13 mouse cellular contexts compared by ENCODE assay signal in genomic region chr10:54403223-54403926, GRCm38 (mm10).
A peak's percentile ranks its signal among the peaks of the same experiment; 100 is the strongest.
DNase-seq lines count a peak whose midpoint lies in the region; ATAC-seq lines count a peak whose summit lies in the region.
"Had no signal": no experiment of that assay in that cellular context is flagged by ENCODE, and none has a peak within 500 bp of the region (broad histone marks: within the 10 kb centered on the region; RNA-seq: fewer than 3 reads in every experiment).

No protein-coding gene starts in this region.

- no peak overlapping the region for H3K4me3 ChIP-seq in embryonic facial prominence, embryonic 11.5 days (ENCODE audit: low read depth, low read length)
- H3K4me3 ChIP-seq in embryonic facial prominence, embryonic 10.5 days = no peak overlapping the region
- no peak overlapping the region for H3K4me3 ChIP-seq in lung, embryonic 15.5 days
- H3K4me3 ChIP-seq: forebrain, embryonic 10.5 days; midbrain, embryonic 13.5 days had no signal

- no peaks in the 10 kb centered on the region for H3K27me3 ChIP-seq in embryonic facial prominence, embryonic 11.5 days (ENCODE audit: control insufficient read depth, insufficient read depth, low read length)
- no peaks in the 10 kb centered on the region for H3K27me3 ChIP-seq in embryonic facial prominence, embryonic 10.5 days (replicated peaks; ENCODE audit: low read depth, poor library complexity, severe bottlenecking)
- H3K27me3 ChIP-seq in lung, embryonic 15.5 days = no peaks in the 10 kb centered on the region
- H3K27me3 ChIP-seq: midbrain, embryonic 13.5 days had no signal

- no peaks in the 10 kb centered on the region for H3K36me3 ChIP-seq in embryonic facial prominence, embryonic 11.5 days (replicated peaks; ENCODE audit: control insufficient read depth, insufficient read depth, low read depth, low read length)
- no peaks in the 10 kb centered on the region for H3K36me3 ChIP-seq in embryonic facial prominence, embryonic 10.5 days (replicated peaks)
- H3K36me3 ChIP-seq in lung, embryonic 15.5 days = no peaks in the 10 kb centered on the region
- H3K36me3 ChIP-seq: forebrain, embryonic 10.5 days; midbrain, embryonic 13.5 days had no signal

- H3K4me1 ChIP-seq in embryonic facial prominence, embryonic 11.5 days (ENCODE audit: control insufficient read depth, insufficient read depth, low read length) = no peaks in the 10 kb centered on the region
- H3K4me1 ChIP-seq in embryonic facial prominence, embryonic 10.5 days = no peaks in the 10 kb centered on the region
- peaks cover 6% of the 10 kb centered on the region; the same call in 1 of the 2 replicates for H3K4me1 ChIP-seq in lung, embryonic 15.5 days
- H3K4me1 ChIP-seq: forebrain, embryonic 10.5 days; midbrain, embryonic 13.5 days had no signal

- ATAC-seq in embryonic facial prominence, embryonic 11.5 days (replicated peaks; ENCODE audit: insufficient number of reproducible peaks, low FRiP score, low TSS enrichment, low read depth) = no peak
- peak; percentile 64; the same call in 1 of the 2 replicates for ATAC-seq in lung, embryonic 15.5 days (ENCODE audit: borderline replicate concordance, extremely low read depth, low FRiP score, low TSS enrichment)
- ATAC-seq: midbrain, embryonic 13.5 days had no signal

- no peak overlapping the region for H3K4me2 ChIP-seq in embryonic facial prominence, embryonic 11.5 days (ENCODE audit: low read depth, low read length)
- no peak overlapping the region for H3K4me2 ChIP-seq in lung, embryonic 15.5 days
- H3K4me2 ChIP-seq: midbrain, embryonic 13.5 days had no signal

- whole genome bisulfite sequencing in embryonic facial prominence, embryonic 11.5 days = 55% methylated on average over 5 of the region's 5 CpGs
- WGBS in embryonic facial prominence, embryonic 10.5 days = 74% methylated on average over 5 of the region's 5 CpGs
- WGBS in lung, embryonic 15.5 days = 12% methylated on average over 5 of the region's 5 CpGs

- H3K27ac ChIP-seq in embryonic facial prominence, embryonic 11.5 days (replicated peaks; ENCODE audit: low read depth, low read length) = no peak overlapping the region
- H3K27ac ChIP-seq in embryonic facial prominence, embryonic 10.5 days (replicated peaks) = no peak overlapping the region
- H3K27ac ChIP-seq in lung, embryonic 15.5 days = no peak overlapping the region
- H3K27ac ChIP-seq: forebrain, embryonic 10.5 days; midbrain, embryonic 13.5 days had no signal

- H3K9ac ChIP-seq in embryonic facial prominence, embryonic 11.5 days (replicated peaks; ENCODE audit: low read length) = no peak overlapping the region
- H3K9ac ChIP-seq in lung, embryonic 15.5 days = no peak overlapping the region
- H3K9ac ChIP-seq: midbrain, embryonic 13.5 days had no signal

- intact Hi-C loops in left cerebral cortex, postnatal 36 days (cut with DNase I) = no loop called here

- no peaks in the 10 kb centered on the region for H3K9me3 ChIP-seq in embryonic facial prominence, embryonic 11.5 days (replicated peaks; ENCODE audit: control insufficient read depth, low read length)
- H3K9me3 ChIP-seq in embryonic facial prominence, embryonic 10.5 days = no peaks in the 10 kb centered on the region
- no peaks in the 10 kb centered on the region for H3K9me3 ChIP-seq in lung, embryonic 15.5 days
- H3K9me3 ChIP-seq: forebrain, embryonic 10.5 days; midbrain, embryonic 13.5 days had no signal

- DNase-seq in embryonic facial prominence, embryonic 11.5 days (ENCODE audit: low spot score) = peak; percentile 15
- DNase-seq in embryonic facial prominence, embryonic 10.5 days (ENCODE audit: low spot score) = no peak
- DNase-seq in heart, postnatal 4 days = peak; percentile 6
- DNase-seq in heart, adult 11 months = no peak
- DNase-seq in lung, postnatal 25 days (ENCODE audit: low spot score) = no peak
- DNase-seq in mesoderm, embryonic 11.5 days (ENCODE audit: low read depth, low spot score) = peak; percentile 20
- no peak for DNase-seq in left cerebral cortex, postnatal 36 days (ENCODE audit: low spot score in 2 of 2)
- DNase-seq: adrenal gland, adult 8-10 months; cerebellum, adult 9-11 months; right cerebral cortex, postnatal 14 days had no signal

Comparison
In these comparisons a context has a peak if more than half of its experiments do, and no peak if none do; other contexts are left out.
1. DNase-seq: peak in embryonic facial prominence, embryonic 11.5 days (single experiment), heart, postnatal 4 days (single experiment) and mesoderm, embryonic 11.5 days (single experiment); none in embryonic facial prominence, embryonic 10.5 days (single experiment), heart, adult 11 months (single experiment), lung, postnatal 25 days (single experiment) and left cerebral cortex, postnatal 36 days (0 of 2).